Mouse (Mus musculus) testis, adult 2 months (tissue): ENCODE measurements around the gene Gm10974.

Source experiments
- CTCF ChIP-seq: fragments of 200-500 bp; IDR thresholded peaks from 2 replicates; pipeline ENCODE4 v1.5.1; 2012; ENCODE audit warnings: low read depth, mild to moderate bottlenecking, inconsistent platforms, low read length, moderate library complexity; ENCODE audit not compliant: control insufficient read depth, insufficient read depth, insufficient replicate concordance
- POLR2A ChIP-seq: fragments of 200-500 bp; IDR thresholded peaks from 2 replicates; pipeline ENCODE4 v1.6.1; 2012; ENCODE audit warnings: low read depth, mild to moderate bottlenecking, inconsistent platforms, low read length, moderate library complexity; ENCODE audit not compliant: control insufficient read depth

DNA sequence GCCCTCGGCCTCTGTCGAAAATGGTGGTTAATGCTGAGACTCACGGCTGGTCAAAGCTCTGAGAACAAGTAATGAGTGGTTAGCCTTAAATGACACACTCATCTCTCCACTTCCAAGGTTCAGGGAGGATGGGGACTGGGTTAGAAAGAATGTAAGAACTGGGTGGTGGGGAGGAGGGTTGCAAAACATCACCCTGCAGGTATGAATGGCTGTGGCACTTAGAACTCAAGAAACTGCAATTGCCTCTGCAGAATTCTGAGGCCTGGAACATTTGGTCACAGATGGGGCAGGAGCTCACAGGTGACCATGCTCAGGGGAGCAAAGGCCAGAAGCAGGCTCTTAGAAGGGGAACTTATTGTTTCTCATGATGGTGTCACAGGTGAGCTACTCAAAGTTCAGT, 7.2 kb upstream of the Gm10974 start:
- TF ChIP-seq POLR2A: no peak
- no peak for TF ChIP-seq CTCF
